Mouse (Mus musculus) retina, postnatal 1 day (tissue): Measurements from ENCODE around the gene Hyal3.
A peak's percentile ranks its signal among the peaks of the same experiment; 100 is the strongest.

ENCODE experiments used
- DNase-seq: peaks from one replicate; pipeline ENCODE4 v3.0.0-alpha.2; 2012

Gene Hyal3

DNA sequence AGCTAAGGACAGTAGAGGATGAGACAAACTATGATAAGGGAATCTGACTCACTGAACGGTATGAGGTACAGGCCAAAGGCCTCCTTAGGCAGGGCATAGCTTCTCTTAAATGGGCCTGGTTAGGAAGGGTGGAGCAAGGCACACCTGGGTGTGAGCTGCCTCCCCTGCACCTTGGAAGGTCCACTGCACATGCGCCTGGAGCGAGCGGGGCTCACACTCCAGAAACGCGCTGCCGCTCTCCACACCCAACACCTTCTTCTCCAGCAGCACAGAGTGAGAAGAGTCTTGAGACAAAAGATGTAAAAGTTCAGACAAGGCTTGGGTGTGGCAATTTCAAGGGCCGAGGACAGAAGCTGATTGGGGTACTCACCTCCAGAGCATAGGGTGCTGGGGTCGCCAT is 18.8 kb downstream of the Hyal3 start:
- no peak for DNase-seq

DNA sequence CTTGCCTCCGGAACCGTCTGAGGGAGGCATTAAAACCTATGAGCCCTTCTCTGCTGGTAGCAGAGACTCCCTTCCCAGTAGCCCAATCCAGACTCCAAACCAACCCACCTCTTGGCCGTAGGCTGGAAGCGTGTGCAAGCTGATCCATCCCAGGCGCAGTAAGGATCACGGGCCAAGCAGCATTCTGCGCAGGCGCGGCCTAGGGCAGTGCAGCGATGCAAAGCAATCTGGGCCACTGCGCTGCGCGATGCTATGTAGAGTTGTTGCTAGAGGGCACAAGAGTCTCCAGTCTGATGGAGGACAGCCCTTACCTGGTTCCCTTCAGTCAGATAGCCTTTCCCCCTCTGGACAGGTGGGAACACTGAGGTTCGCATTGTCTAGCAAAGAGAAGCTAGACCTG is 19.2 kb downstream of the Hyal3 start:
- peak; percentile 73 for DNase-seq

- no peak for DNase-seq
Observed at GRCm38 (mm10) chr9:107600745-107601144, 20.1 kb downstream of the Hyal3 start.

GRCm38 (mm10) chr9:107601275-107601674 is 20.7 kb downstream of the Hyal3 start:
- DNase-seq, result no peak

DNA sequence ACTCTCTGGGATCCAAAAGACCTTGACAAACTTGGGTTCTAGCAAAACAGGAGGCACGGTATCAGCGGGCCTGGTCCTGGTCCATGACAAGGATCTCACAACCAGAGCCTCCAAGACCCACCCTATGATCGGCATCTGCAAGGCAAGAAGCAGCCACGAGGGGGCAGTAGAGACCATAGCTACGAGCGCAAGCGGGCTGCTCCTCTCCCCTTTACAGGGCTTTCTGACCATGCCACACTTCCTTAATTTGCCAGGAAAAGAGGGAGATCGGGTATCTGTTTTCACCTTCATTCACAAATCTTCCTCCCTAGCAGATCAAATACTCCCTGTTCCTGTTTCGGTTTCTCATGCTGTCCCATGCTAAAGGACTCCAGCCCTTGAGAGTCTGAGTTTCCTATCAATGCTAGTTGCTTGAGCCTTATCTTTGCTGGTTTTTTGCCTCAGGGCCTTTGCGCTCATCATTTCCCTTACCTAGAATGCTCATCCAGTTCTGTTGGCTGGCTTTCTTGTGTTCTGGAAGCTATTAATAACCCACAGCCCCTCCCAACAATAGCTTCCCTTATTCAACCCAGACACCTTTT is 21.5 kb downstream of the Hyal3 start:
- DNase-seq, result peak; percentile 90

DNA sequence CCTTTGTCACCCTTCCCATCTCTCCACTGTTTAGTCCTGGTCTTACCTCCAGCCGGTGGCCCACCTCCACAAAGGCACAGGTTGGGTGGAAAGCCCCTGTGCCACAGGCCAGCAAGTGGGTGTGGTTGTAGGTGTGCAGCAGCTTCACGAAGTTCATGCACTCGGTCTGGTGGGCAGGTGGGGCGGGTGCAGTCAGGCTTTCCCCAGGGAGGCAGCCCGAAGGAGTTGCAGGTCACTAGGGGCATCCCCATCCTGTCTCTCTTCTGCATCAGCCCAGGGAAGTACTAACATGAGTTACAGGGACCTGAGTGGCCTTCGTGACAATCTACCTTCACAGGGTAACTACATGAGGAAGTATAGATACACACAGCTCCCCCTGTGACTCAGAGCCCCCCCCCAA is 22.6 kb downstream of the Hyal3 start:
- no peak for DNase-seq

GRCm38 (mm10) chr9:107605041-107605661 is 24.5 kb downstream of the Hyal3 start:
- peak; percentile 20 for DNase-seq

- DNase-seq, result no peak
Observed at GRCm38 (mm10) chr9:107606591-107606990, 26.0 kb downstream of the Hyal3 start.

DNA sequence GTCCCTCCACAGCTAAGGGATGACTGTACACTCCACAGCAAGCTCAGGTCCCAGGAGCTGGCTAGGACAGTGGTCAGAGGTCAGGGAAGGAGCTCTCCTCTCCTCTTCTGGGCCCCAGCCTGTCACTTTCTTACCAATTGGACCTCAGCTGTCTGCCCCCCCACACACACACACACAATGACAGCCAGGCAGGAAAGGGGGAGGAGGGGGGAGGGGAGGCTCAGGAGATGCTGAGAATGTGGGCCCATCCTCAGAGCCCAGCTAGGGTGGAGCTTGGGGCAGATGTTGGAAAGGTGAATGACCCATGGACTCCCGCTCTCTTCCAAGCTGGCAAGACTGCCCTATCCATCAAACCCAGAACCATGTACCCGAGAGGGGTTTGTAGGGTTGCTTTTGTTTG is 26.4 kb downstream of the Hyal3 start:
- peak; percentile 41 for DNase-seq

- DNase-seq, result no peak
Observed at GRCm38 (mm10) chr9:107607653-107608245, 27.1 kb downstream of the Hyal3 start.

GRCm38 (mm10) chr9:107608741-107609432 is 28.3 kb downstream of the Hyal3 start, which contains the start of gene Sema3b:
Gene Sema3b (minus strand): TSS chr9:107609229.
- DNase-seq, result peak; percentile 65

- no peak for DNase-seq
Observed at GRCm38 (mm10) chr9:107609433-107609830, 28.8 kb downstream of the Hyal3 start.

GRCm38 (mm10) chr9:107611456-107612190 is 31.0 kb downstream of the Hyal3 start:
- no peak for DNase-seq

DNA sequence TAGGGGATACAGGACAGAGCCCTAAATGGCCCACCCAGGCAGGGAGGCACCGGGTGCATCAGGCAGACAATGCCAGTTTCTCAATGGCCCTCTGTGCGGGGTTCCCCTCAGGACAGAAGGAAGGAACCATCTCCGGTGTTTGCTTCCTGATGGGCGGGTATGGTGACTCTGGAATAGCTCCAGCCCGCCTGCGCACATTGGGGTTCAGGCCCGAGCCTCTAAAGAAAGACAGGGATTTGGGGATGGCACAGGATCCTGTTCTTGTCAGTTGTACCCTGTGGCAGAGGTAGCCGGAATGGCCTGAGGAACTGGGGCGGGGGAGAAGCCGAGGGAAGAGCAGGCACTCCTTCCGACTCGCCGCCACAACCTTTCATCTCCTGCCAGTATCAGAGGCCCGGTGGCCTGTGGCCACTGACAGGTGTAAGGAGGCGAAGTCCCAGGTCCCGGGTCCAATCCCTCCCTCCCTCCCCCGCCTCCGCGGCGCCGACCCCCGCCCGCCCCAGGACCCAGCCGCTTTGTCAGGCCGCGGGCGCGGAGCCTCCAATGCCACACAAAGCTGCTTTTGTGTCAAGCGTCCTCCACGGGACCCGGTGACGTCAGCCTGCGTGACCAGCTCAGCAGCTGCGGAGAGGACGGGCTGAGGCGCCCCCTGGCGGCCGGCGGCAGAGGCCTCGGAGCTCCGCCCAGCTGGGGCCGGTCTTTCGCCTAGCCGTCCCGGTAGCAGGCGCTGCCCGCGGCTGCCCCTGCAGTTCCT is 31.8 kb downstream of the Hyal3 start:
- peak; percentile 99 for DNase-seq

DNA sequence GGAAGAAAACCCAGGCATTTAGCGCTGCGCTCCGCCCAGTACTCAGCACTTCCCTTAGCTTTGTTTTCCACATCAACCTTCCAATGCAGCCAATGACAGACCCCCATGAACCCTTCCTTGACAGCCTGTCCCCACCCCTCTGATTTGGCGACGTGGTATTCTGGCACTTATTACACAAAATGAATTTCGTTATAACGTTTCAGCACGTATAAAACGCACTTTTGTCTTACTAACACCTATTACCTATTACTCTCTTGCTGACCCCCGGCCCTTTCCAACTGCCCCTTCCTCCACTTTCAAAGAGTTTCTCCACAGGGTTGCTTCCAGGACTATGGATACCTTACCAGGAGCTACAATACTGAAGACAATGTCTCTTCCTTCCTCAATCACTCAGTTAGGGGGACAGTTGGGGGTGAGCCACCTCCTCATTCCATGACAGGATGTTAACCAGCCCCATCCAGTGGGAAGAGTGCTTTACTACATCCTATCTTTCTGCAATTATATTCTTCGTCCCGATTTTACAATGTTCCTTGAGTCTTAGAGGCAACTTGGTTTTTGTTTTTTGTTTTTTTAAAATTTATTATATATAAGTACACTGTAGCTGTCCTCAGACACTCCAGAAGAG is 32.4 kb downstream of the Hyal3 start:
- no peak for DNase-seq

GRCm38 (mm10) chr9:107615035-107615434 is 34.4 kb downstream of the Hyal3 start:
- DNase-seq, result peak; percentile 78

GRCm38 (mm10) chr9:107617461-107617860 is 36.8 kb downstream of the Hyal3 start:
- DNase-seq, result no peak

DNA sequence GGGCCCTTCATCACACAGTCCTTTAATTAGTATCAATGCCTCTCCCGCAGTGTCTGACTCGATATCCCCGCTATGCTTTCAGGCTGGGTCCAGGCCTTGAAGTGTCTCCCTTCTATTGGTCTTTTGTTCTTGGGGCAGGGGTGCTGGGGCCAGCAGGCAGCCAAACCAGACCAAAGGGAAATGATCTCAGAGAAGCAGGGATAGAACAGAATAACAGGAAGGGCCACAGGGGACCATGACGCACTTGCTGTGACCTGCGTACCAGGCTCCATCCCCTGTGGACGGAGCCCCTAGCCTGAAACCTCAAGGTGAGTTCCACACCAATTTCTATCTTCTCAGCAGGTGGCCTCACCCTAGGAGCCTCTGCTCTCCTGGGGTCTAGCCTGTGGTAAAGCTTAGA is 37.5 kb downstream of the Hyal3 start:
- DNase-seq, result no peak

- DNase-seq, result peak; percentile 28
Observed at GRCm38 (mm10) chr9:107618778-107619545, 38.3 kb downstream of the Hyal3 start.

DNA sequence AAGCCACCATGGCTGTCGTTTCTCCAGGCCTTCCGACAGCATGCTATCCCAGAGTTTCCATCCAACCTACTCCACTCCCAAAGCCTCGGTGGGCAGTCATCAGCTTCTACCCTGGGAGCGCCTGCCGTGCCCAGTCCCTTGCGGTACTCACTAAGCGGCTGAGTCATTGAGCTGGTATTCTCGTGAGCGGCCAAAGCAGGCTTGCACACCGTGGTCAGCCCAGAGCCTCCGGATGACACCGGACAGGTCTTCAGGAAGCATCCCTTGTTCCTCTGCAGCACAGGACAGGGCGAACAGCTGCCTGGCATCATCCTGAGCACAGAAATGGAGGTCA is 38.9 kb downstream of the Hyal3 start:
- DNase-seq, result no peak

DNA sequence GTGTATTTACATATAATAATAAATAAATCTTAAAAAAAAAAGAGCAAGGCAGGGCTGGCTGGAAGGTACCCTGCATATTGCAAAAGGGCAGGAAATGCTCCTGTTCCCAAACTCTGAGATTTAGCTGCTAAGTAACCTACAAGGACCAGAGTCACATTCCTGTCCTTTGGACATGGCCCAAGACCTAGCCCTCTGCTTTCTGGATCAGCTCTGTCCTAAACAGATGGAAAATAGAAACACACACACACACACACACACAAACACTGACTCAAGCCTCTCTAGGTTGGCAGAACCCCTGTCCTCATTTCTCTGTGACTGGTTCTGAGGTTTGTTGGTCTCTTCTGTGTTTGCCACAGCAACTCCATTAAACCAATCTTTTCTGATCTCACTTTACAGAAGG is 40.3 kb downstream of the Hyal3 start:
- DNase-seq, result no peak
